Mouse (Mus musculus): ENCODE data around the gene Fam129b. TPM values are rescaled to one million over a fixed set of nuclear protein-coding genes. Genes with fewer than 3 reads are reported as not detected.

Gene Fam129b
- polyA plus RNA-seq, 1 experiment: 90.1 TPM

- Histone ChIP-seq H3K4me3 (ENCODE audit: insufficient read depth, low read length) (no peak overlapping the region), H3K4me1 (ENCODE audit: control insufficient read depth, insufficient read depth, low read length) (peaks cover 12% of the 10 kb centered on the region), H3K27ac (ENCODE audit: insufficient read depth, low read depth, low read length) (no peak overlapping the region)
- no peak for TF ChIP-seq CTCF (IDR thresholded peaks at IDR 0.05; ENCODE audit: low read depth, low read length)
- TF ChIP-seq POLR2A (IDR thresholded peaks at IDR 0.05; ENCODE audit: borderline replicate concordance, low read depth, low read length): no peak
These were observed 81.4 kb downstream of the Fam129b start for GRCm38 (mm10) chr2:32957344-32957743.

- H3K4me1 ChIP-seq (ENCODE audit: control insufficient read depth, insufficient read depth, low read length): peaks cover 23% of the 10 kb centered on the region
- peak overlapping the region; percentile 99 for H3K4me3 ChIP-seq (ENCODE audit: insufficient read depth, low read length)
- H3K27ac ChIP-seq (ENCODE audit: insufficient read depth, low read depth, low read length): no peak overlapping the region
These were observed 84.4 kb downstream of the Fam129b start for GRCm38 (mm10) chr2:32960273-32960672.

GRCm38 (mm10) chr2:32961192-32961995 is 85.5 kb downstream of the Fam129b start, which contains the start of the genes Rpl12 and Lrsam1:
Gene Rpl12, plus strand, starts transcription at chr2:32961559.
Gene Lrsam1, minus strand, starts transcription at chr2:32961614.
- Histone ChIP-seq H3K4me3 (ENCODE audit: insufficient read depth, low read length) (peak within 1 kb of the TSS; percentile 99), H3K4me1 (ENCODE audit: control insufficient read depth, insufficient read depth, low read length) (peaks cover 23% of the 10 kb centered on the region), H3K27ac (ENCODE audit: insufficient read depth, low read depth, low read length) (peak within 1 kb of the TSS; percentile 94)
- TF ChIP-seq CTCF (IDR thresholded peaks at IDR 0.05; ENCODE audit: low read depth, low read length): no peak
- 0 out of 2 replicates have a peak, but pooled peaks have one; percentile 4 for TF ChIP-seq POLR2A (IDR thresholded peaks at IDR 0.05; ENCODE audit: borderline replicate concordance, low read depth, low read length)

More at GRCm38 (mm10) chr2:32960273-32960672, 84.4 kb downstream of the Fam129b start:
- TF ChIP-seq POLR2A (IDR thresholded peaks at IDR 0.05; ENCODE audit: borderline replicate concordance, low read depth, low read length): no peak
- no peak for TF ChIP-seq CTCF (IDR thresholded peaks at IDR 0.05; ENCODE audit: low read depth, low read length)

- H3K4me1 ChIP-seq (ENCODE audit: control insufficient read depth, insufficient read depth, low read length): peaks cover 23% of the 10 kb centered on the region
- TF ChIP-seq CTCF (IDR thresholded peaks at IDR 0.05; ENCODE audit: low read depth, low read length) (no peak), POLR2A (IDR thresholded peaks at IDR 0.05; ENCODE audit: borderline replicate concordance, low read depth, low read length) (no peak)
These were observed 86.4 kb downstream of the Fam129b start for GRCm38 (mm10) chr2:32962062-32962874.

GRCm38 (mm10) chr2:32962875-32963220 is 86.9 kb downstream of the Fam129b start:
- peak overlapping the region; percentile 99 for H3K4me3 ChIP-seq (ENCODE audit: insufficient read depth, low read length)
- peak overlapping the region; percentile 94 for H3K27ac ChIP-seq (ENCODE audit: insufficient read depth, low read depth, low read length)
- TF ChIP-seq POLR2A (IDR thresholded peaks at IDR 0.05; ENCODE audit: borderline replicate concordance, low read depth, low read length) (no peak), CTCF (IDR thresholded peaks at IDR 0.05; ENCODE audit: low read depth, low read length) (no peak)
- peaks cover 26% of the 10 kb centered on the region for H3K4me1 ChIP-seq (ENCODE audit: control insufficient read depth, insufficient read depth, low read length)

More at GRCm38 (mm10) chr2:32962062-32962874, 86.4 kb downstream of the Fam129b start:
- peak overlapping the region; percentile 99 for H3K4me3 ChIP-seq (ENCODE audit: insufficient read depth, low read length)
- H3K27ac ChIP-seq (ENCODE audit: insufficient read depth, low read depth, low read length): peak overlapping the region; percentile 94

GRCm38 (mm10) chr2:32963544-32963943 is 87.6 kb downstream of the Fam129b start:
- Histone ChIP-seq H3K4me1 (ENCODE audit: control insufficient read depth, insufficient read depth, low read length) (peaks cover 33% of the 10 kb centered on the region), H3K4me3 (ENCODE audit: insufficient read depth, low read length) (peak overlapping the region; percentile 99), H3K27ac (ENCODE audit: insufficient read depth, low read depth, low read length) (peak overlapping the region; percentile 94)
- no peak for TF ChIP-seq CTCF (IDR thresholded peaks at IDR 0.05; ENCODE audit: low read depth, low read length)
- no peak for TF ChIP-seq POLR2A (IDR thresholded peaks at IDR 0.05; ENCODE audit: borderline replicate concordance, low read depth, low read length)

- H3K27ac ChIP-seq (ENCODE audit: insufficient read depth, low read depth, low read length): peak overlapping the region; percentile 94; the same call in 1 of the 2 replicates
- H3K4me1 ChIP-seq (ENCODE audit: control insufficient read depth, insufficient read depth, low read length): peaks cover 36% of the 10 kb centered on the region
- H3K4me3 ChIP-seq (ENCODE audit: insufficient read depth, low read length): peak overlapping the region; percentile 99
- TF ChIP-seq CTCF (IDR thresholded peaks at IDR 0.05; ENCODE audit: low read depth, low read length): no peak
- TF ChIP-seq POLR2A (IDR thresholded peaks at IDR 0.05; ENCODE audit: borderline replicate concordance, low read depth, low read length): no peak
These were observed 88.1 kb downstream of the Fam129b start for GRCm38 (mm10) chr2:32963981-32964380.

GRCm38 (mm10) chr2:32964659-32965457 is 88.9 kb downstream of the Fam129b start:
- Histone ChIP-seq H3K4me1 (ENCODE audit: control insufficient read depth, insufficient read depth, low read length) (peaks cover 38% of the 10 kb centered on the region), H3K4me3 (ENCODE audit: insufficient read depth, low read length) (peak overlapping the region; percentile 14; the same call in 1 of the 2 replicates), H3K27ac (ENCODE audit: insufficient read depth, low read depth, low read length) (peak overlapping the region; percentile 39)
- TF ChIP-seq CTCF (IDR thresholded peaks at IDR 0.05; ENCODE audit: low read depth, low read length): no peak
- TF ChIP-seq POLR2A (IDR thresholded peaks at IDR 0.05; ENCODE audit: borderline replicate concordance, low read depth, low read length): no peak

Measured in bone marrow macrophage, adult 2 months (primary cell).